Mouse (Mus musculus) heart, embryonic 11.5 days (tissue): ENCODE data around the gene Pxk. TPM values are rescaled to one million over a fixed set of nuclear protein-coding genes. Genes with fewer than 3 reads are reported as not detected.

Source experiments
- ATAC-seq: fragments of 200-750 bp; cut with Nextera tagmentation; replicated peaks from 2 replicates; pipeline ENCODE4 v1.8.0; 2017; ENCODE audit warnings: moderate library complexity; ENCODE audit not compliant: insufficient number of reproducible peaks, low FRiP score, low TSS enrichment
- H3K27ac ChIP-seq: fragments of 300-500 bp; sonication (generic); 2 replicates; pipeline ENCODE4 v1.5.1; 2014; ENCODE audit warnings: mild to moderate bottlenecking, low read depth, low read length
- H3K27me3 ChIP-seq: fragments of 300-500 bp; sonication (generic); 2 replicates; pipeline ENCODE4 v1.6.1; 2014; ENCODE audit warnings: mild to moderate bottlenecking, low read length, mixed read lengths; ENCODE audit not compliant: control insufficient read depth, insufficient read depth
- H3K36me3 ChIP-seq: fragments of 300-500 bp; sonication (generic); 2 replicates; pipeline ENCODE4 v1.6.1; 2014; ENCODE audit warnings: mild to moderate bottlenecking, low read length, moderate library complexity, mixed read lengths; ENCODE audit not compliant: control insufficient read depth, insufficient read depth
- H3K4me1 ChIP-seq: fragments of 300-500 bp; sonication (generic); 2 replicates; pipeline ENCODE4 v1.6.1; 2014; ENCODE audit warnings: low read length; ENCODE audit not compliant: control insufficient read depth, insufficient read depth
- H3K4me2 ChIP-seq: fragments of 300-500 bp; sonication (generic); 2 replicates; pipeline ENCODE4 v1.6.1; 2014; ENCODE audit warnings: mild to moderate bottlenecking, moderate library complexity
- H3K4me3 ChIP-seq: fragments of 300-500 bp; sonication (generic); 2 replicates; pipeline ENCODE4 v1.5.1; 2014; ENCODE audit warnings: low read depth, low read length
- H3K9ac ChIP-seq: fragments of 300-500 bp; sonication (generic); 2 replicates; pipeline ENCODE4 v1.6.1; 2014; ENCODE audit warnings: mild to moderate bottlenecking, low read depth, low read length, moderate library complexity
- H3K9me3 ChIP-seq: fragments of 300-500 bp; sonication (generic); replicated peaks from 2 replicates; pipeline ENCODE4 v1.6.1; 2016; ENCODE audit warnings: low read length; ENCODE audit not compliant: control insufficient read depth
- WGBS: fragments of 180-500 bp; shearing (Covaris S2); extraction: QIAGEN DNeasy Blood & Tissue Kit; methylation state at CpG from one replicate; pipeline ENCODE4 v1.1.7; 2014; ENCODE audit not compliant: insufficient replicate concordance; 5-methylcytosine and 5-hydroxymethylcytosine counted together
- polyA plus RNA-seq: library from polyadenylated mRNA; unstranded; fragments of >200 nt; fragmentation: Nextera tagmentation; extraction: Ambion mirVana; gene quantifications from 2 replicates; pipeline ENCODE4 v1.2.1, GENCODE M21; 2014

Gene Pxk
- polyA plus RNA-seq, 1 experiment from 2014 or later: 26.6 TPM

DNA sequence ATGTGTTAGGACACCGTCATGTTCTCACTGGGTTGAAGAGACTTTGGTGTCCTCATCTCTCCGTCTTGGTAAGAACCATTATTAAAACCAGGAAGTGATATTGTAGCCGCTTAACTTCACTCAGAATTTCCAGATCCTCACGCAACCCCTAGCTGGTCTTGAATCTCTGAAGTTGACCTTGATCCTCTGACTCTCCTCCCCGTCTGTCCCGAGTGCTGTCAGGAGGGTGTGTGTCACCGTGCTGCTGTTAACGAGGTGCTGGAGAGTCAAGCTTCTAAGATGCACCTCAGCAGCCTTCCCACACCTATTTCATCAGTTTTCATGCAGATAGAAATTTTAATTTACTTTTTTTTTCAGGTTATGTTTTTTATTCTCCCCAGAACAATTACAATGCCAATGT, 14.0 kb downstream of the Pxk start:
- ATAC-seq: no peak
- Histone ChIP-seq H3K36me3 (no peaks in the 10 kb centered on the region), H3K4me1 (peaks cover 6% of the 10 kb centered on the region; the same call in 1 of the 2 replicates), H3K27ac (no peak overlapping the region), H3K4me3 (no peak overlapping the region), H3K4me2 (no peak overlapping the region), H3K27me3 (no peaks in the 10 kb centered on the region), H3K9me3 (no peaks in the 10 kb centered on the region), H3K9ac (no peak overlapping the region)
- 71% methylated on average over 8 of the region's 8 CpGs for WGBS

- 89% methylated on average over 2 of the region's 2 CpGs for WGBS
- Histone ChIP-seq H3K9ac (no peak overlapping the region), H3K4me2 (no peak overlapping the region), H3K4me3 (no peak overlapping the region), H3K36me3 (no peaks in the 10 kb centered on the region), H3K27ac (no peak overlapping the region), H3K9me3 (no peaks in the 10 kb centered on the region), H3K4me1 (peaks cover 6% of the 10 kb centered on the region; the same call in 1 of the 2 replicates), H3K27me3 (no peaks in the 10 kb centered on the region)
- no peak for ATAC-seq
These were observed 15.6 kb downstream of the Pxk start for GRCm38 (mm10) chr14:8113616-8114015.

DNA sequence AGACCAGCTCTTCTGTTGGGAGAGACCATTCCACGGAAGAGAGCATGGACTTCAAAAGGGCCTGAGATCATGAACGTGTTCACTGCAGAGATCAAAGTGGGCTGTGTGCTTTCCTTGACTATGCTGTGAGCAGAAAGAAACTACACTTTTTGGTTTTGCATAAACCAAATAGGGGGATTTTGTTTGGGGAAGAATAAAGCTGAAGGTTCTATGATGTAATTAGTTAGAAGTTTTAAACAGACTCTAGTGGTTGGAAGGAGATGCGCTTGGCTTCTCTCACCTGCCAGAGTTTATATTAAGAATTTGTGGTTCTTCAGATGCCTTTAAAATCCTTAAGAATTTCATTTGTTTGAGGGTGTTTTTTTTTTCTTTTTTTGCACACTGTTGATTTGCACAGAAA, 16.3 kb downstream of the Pxk start:
- Histone ChIP-seq H3K9ac (no peak overlapping the region), H3K27ac (no peak overlapping the region), H3K4me3 (no peak overlapping the region), H3K27me3 (no peaks in the 10 kb centered on the region), H3K4me1 (peaks cover 6% of the 10 kb centered on the region; the same call in 1 of the 2 replicates), H3K9me3 (no peaks in the 10 kb centered on the region), H3K4me2 (no peak overlapping the region), H3K36me3 (no peaks in the 10 kb centered on the region)
- 59% methylated on average over 3 of the region's 3 CpGs for WGBS
- no peak for ATAC-seq

GRCm38 (mm10) chr14:8114756-8115155, 16.7 kb downstream of the Pxk start:
- no peak for ATAC-seq
- no peaks in the 10 kb centered on the region for H3K27me3 ChIP-seq
- 72% methylated on average over 1 of the region's 1 CpGs for WGBS
- peaks cover 6% of the 10 kb centered on the region; the same call in 1 of the 2 replicates for H3K4me1 ChIP-seq
- no peaks in the 10 kb centered on the region for H3K36me3 ChIP-seq
- H3K9me3 ChIP-seq: no peaks in the 10 kb centered on the region
- no peak overlapping the region for H3K27ac ChIP-seq
- no peak overlapping the region for H3K9ac ChIP-seq
- H3K4me3 ChIP-seq: no peak overlapping the region
- H3K4me2 ChIP-seq: no peak overlapping the region

- H3K9ac ChIP-seq: no peak overlapping the region
- H3K4me2 ChIP-seq: no peak overlapping the region
- H3K36me3 ChIP-seq: no peaks in the 10 kb centered on the region
- no peak overlapping the region for H3K27ac ChIP-seq
- WGBS: 74% methylated on average over 4 of the region's 4 CpGs
- H3K27me3 ChIP-seq: no peaks in the 10 kb centered on the region
- ATAC-seq: no peak
- H3K9me3 ChIP-seq: no peaks in the 10 kb centered on the region
- peaks cover 6% of the 10 kb centered on the region; the same call in 1 of the 2 replicates for H3K4me1 ChIP-seq
- H3K4me3 ChIP-seq: no peak overlapping the region
These were observed 17.8 kb downstream of the Pxk start for GRCm38 (mm10) chr14:8115772-8116171.

GRCm38 (mm10) chr14:8117371-8117770, 19.4 kb downstream of the Pxk start:
- ATAC-seq: no peak
- Histone ChIP-seq H3K9me3 (no peaks in the 10 kb centered on the region), H3K4me1 (no peaks in the 10 kb centered on the region), H3K9ac (no peak overlapping the region), H3K27ac (no peak overlapping the region), H3K36me3 (no peaks in the 10 kb centered on the region), H3K27me3 (no peaks in the 10 kb centered on the region), H3K4me2 (no peak overlapping the region), H3K4me3 (no peak overlapping the region)
- WGBS: 80% methylated on average over 2 of the region's 2 CpGs

DNA sequence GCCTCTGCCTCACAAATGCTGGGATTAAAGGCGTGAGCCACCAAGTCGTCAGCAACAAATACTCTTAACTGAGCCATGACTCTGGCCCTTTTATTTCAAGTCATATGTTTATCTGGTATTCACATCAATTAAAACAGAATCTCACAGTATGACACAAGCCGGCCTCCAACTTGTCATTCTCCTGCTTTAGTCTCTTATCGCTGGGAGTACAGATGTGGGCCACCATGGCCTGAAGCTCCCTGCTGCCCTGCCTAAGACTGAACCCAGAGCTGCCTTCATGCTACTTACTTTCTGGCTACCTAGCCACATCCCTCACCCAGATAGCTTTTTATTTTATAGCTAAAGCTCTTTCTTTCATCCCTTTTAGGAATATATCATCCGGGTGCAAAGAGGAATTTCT, 21.4 kb downstream of the Pxk start:
- no peak for ATAC-seq
- H3K9ac ChIP-seq: no peak overlapping the region
- no peaks in the 10 kb centered on the region for H3K9me3 ChIP-seq
- H3K4me3 ChIP-seq: no peak overlapping the region
- H3K4me2 ChIP-seq: no peak overlapping the region
- no peaks in the 10 kb centered on the region for H3K4me1 ChIP-seq
- no peaks in the 10 kb centered on the region for H3K27me3 ChIP-seq
- peaks cover 4% of the 10 kb centered on the region for H3K36me3 ChIP-seq
- 87% methylated on average over 5 of the region's 5 CpGs for WGBS
- H3K27ac ChIP-seq: no peak overlapping the region

DNA sequence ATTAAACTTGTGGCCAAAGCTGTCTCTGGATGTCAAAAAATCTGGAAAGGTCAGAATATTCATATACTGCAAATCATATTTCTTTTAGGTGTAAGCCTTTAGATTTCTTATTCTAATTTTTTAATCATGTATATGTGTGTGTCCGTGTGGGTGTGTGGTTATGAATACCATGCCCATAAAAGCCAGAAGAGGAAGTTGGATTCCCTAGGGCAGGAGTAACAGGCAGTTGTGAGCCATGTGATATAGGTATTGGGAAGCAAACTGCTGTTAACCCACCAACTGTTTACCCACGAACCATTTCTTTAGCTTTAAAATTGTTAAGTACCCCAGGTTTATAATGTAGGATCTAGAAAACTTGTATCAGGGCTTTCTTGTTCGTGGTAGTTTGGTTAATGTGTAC, 21.9 kb downstream of the Pxk start:
- no peak overlapping the region for H3K4me3 ChIP-seq
- no peak overlapping the region for H3K4me2 ChIP-seq
- peaks cover 4% of the 10 kb centered on the region for H3K36me3 ChIP-seq
- H3K27me3 ChIP-seq: no peaks in the 10 kb centered on the region
- H3K27ac ChIP-seq: no peak overlapping the region
- ATAC-seq: no peak
- WGBS: 83% methylated on average over 3 of the region's 3 CpGs
- H3K4me1 ChIP-seq: no peaks in the 10 kb centered on the region
- H3K9ac ChIP-seq: no peak overlapping the region
- H3K9me3 ChIP-seq: no peaks in the 10 kb centered on the region

- WGBS: 88% methylated on average over 7 of the region's 7 CpGs
- Histone ChIP-seq H3K36me3 (peaks cover 4% of the 10 kb centered on the region), H3K27me3 (no peaks in the 10 kb centered on the region), H3K4me3 (no peak overlapping the region), H3K4me1 (peaks cover 4% of the 10 kb centered on the region; the same call in 1 of the 2 replicates), H3K4me2 (no peak overlapping the region), H3K9me3 (no peaks in the 10 kb centered on the region), H3K9ac (no peak overlapping the region), H3K27ac (no peak overlapping the region)
- no peak for ATAC-seq
These were observed 25.1 kb downstream of the Pxk start for GRCm38 (mm10) chr14:8123141-8123540.
